Mouse (Mus musculus) gastrocnemius, adult 8-10 months (tissue): ENCODE measurements around the gene Gm49394. TPM values are rescaled to one million over a fixed set of nuclear protein-coding genes. Genes with fewer than 3 reads are reported as not detected.

Experiments
- DNase-seq, 2 experiments: peaks; one replicate each; pipeline ENCODE4 v3.0.0; 2022; ENCODE audit warnings: low spot score in 2 of 2
- microRNA-seq: library from miRNA; unstranded; fragments of <30 nt; microRNA quantifications from one replicate; pipeline ENCODE4 v1.2.0, GENCODE M21; 2022
- total RNA-seq, 4 experiments: library from RNA; stranded (reverse); gene quantifications; 2 replicates each; pipeline ENCODE4 v1.2.4; 2022

The Gm49394 gene
- total RNA-seq, 4 experiments from 2014 or later: not detected

- no peak for DNase-seq
Measured at GRCm38 (mm10) chr7:142659181-142659681, 10.5 kb downstream of the Gm49394 start.

GRCm38 (mm10) chr7:142658681-142659180, 11.0 kb downstream of the Gm49394 start:
- DNase-seq: no peak

GRCm38 (mm10) chr7:142657821-142658614, 11.7 kb downstream of the Gm49394 start:
- DNase-seq: no peak

GRCm38 (mm10) chr7:142657341-142657791, 12.4 kb downstream of the Gm49394 start:
- DNase-seq: no peak

GRCm38 (mm10) chr7:142656055-142656454, 13.7 kb downstream of the Gm49394 start:
- DNase-seq: no peak

- no peak for DNase-seq
Measured at GRCm38 (mm10) chr7:142655633-142656032, 14.1 kb downstream of the Gm49394 start.

GRCm38 (mm10) chr7:142653726-142654125, 16.0 kb downstream of the Gm49394 start:
- no peak for DNase-seq

- no peak for DNase-seq
Measured at GRCm38 (mm10) chr7:142646676-142647075, 23.1 kb downstream of the Gm49394 start.

GRCm38 (mm10) chr7:142645045-142645444, 24.7 kb downstream of the Gm49394 start:
- no peak for DNase-seq

GRCm38 (mm10) chr7:142636178-142636577, 33.6 kb downstream of the Gm49394 start:
- no peak for DNase-seq

GRCm38 (mm10) chr7:142630691-142631090, 39.1 kb downstream of the Gm49394 start:
- DNase-seq: no peak

GRCm38 (mm10) chr7:142629806-142630205, 39.9 kb downstream of the Gm49394 start:
- peak; percentile 59 to 78 for DNase-seq

GRCm38 (mm10) chr7:142622180-142622579, 47.6 kb downstream of the Gm49394 start:
- DNase-seq: no peak

- no peak for DNase-seq
Measured at GRCm38 (mm10) chr7:142613077-142613476, 56.7 kb downstream of the Gm49394 start.

GRCm38 (mm10) chr7:142610627-142611406, 58.9 kb downstream of the Gm49394 start:
- DNase-seq: peak in 1 of 2 experiments; percentile 36

- peak; percentile 72 to 84 for DNase-seq
Measured at GRCm38 (mm10) chr7:142600921-142601320, 68.8 kb downstream of the Gm49394 start.

Small RNA genes lying within 50 kb of the gene (microRNA-seq; reads per million reads assigned to microRNA genes)
- gene Mir483: 116 reads per million, percentile 53 among the genes with 10 or more reads in this experiment

Other genes with a start within 250 kb of the Gm49394 start
- gene Syt8, start 235.1 kb downstream of the Gm49394 start, total RNA-seq: not detected
- gene Tnni2, start 228.1 kb downstream of the Gm49394 start, total RNA-seq: over 10,000 TPM; 16,943 to 22,105 (median 19,624) TPM
- gene Lsp1, start 209.1 kb downstream of the Gm49394 start, total RNA-seq: 10 to 100 TPM; 22.8 to 39.1 (median 34.1) TPM
- gene Tnnt3, start 171.1 kb downstream of the Gm49394 start, total RNA-seq: over 10,000 TPM; 31,851 to 38,724 (median 35,835) TPM
- gene Mrpl23, start 137.3 kb downstream of the Gm49394 start, total RNA-seq: 1 to 10 TPM; 1.0 to 5.1 (median 3.1) TPM
- 10 to 100 TPM; 15.7 to 28.1 (median 22.3) TPM for gene Igf2, start 3.1 kb downstream of the Gm49394 start, total RNA-seq
- not detected for gene Ins2, start 73.4 kb upstream of the Gm49394 start, total RNA-seq